Mouse (Mus musculus) 3134 (cell line): ENCODE data around the gene Pnma3.
"Not testable (repeated sequence)": the region's sequence is repeated elsewhere in the genome, so short reads cannot be mapped to it uniquely, and the experiment has no call there.

Experiments used
- DNase-seq: peaks from one replicate; pipeline ENCODE4 v3.0.0-alpha.2; 2011; ENCODE audit warnings: low spot score; ENCODE audit not compliant: insufficient read length; ENCODE audit errors: extremely low read depth

Gene Pnma3

GRCm38 (mm10) chrX:73064415-73064793 is at the start of gene Pnma3:
TSS of gene Pnma3 (plus strand) at chrX:73064787.
- no peak for DNase-seq

DNA sequence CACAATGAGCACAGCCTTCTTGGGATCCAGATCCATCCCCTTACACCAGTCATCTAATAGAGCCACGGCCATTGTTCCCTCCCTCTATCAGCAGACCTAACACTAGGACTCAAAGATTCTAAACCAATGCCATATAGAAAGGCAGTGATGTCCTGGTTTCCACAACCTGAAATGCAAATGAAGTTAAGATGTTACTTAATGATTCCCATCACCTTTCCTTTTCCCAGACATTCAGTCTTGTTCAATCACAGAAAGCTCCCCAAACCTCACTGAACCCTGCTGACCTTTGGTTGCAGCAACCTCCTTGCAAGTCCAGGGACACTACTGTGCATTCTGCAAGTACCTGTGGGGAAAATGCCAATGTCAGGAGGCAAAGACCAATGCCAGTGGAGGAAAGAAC is 27.6 kb upstream of the Pnma3 start, which contains the start of gene Pnma5:
Gene Pnma5 (minus strand): TSS at position 101 of the 400 bp plus-strand sequence.
- no peak for DNase-seq

GRCm38 (mm10) chrX:73038831-73039230 is 25.8 kb upstream of the Pnma3 start:
- DNase-seq: no peak

GRCm38 (mm10) chrX:73039666-73040065 is 24.9 kb upstream of the Pnma3 start:
- peak; percentile 41 for DNase-seq

- peak; percentile 76 for DNase-seq
Measured at GRCm38 (mm10) chrX:73053860-73054563, 10.6 kb upstream of the Pnma3 start.

GRCm38 (mm10) chrX:73061528-73061927 is 3.1 kb upstream of the Pnma3 start:
- DNase-seq: no peak

GRCm38 (mm10) chrX:73062323-73062722 is 2.3 kb upstream of the Pnma3 start:
- DNase-seq: no peak

- DNase-seq: no peak
Measured at GRCm38 (mm10) chrX:73063512-73064414, 824 bp upstream of the Pnma3 start.

GRCm38 (mm10) chrX:73066765-73067312 is 2.3 kb downstream of the Pnma3 start:
- DNase-seq: not testable (repeated sequence)

DNA sequence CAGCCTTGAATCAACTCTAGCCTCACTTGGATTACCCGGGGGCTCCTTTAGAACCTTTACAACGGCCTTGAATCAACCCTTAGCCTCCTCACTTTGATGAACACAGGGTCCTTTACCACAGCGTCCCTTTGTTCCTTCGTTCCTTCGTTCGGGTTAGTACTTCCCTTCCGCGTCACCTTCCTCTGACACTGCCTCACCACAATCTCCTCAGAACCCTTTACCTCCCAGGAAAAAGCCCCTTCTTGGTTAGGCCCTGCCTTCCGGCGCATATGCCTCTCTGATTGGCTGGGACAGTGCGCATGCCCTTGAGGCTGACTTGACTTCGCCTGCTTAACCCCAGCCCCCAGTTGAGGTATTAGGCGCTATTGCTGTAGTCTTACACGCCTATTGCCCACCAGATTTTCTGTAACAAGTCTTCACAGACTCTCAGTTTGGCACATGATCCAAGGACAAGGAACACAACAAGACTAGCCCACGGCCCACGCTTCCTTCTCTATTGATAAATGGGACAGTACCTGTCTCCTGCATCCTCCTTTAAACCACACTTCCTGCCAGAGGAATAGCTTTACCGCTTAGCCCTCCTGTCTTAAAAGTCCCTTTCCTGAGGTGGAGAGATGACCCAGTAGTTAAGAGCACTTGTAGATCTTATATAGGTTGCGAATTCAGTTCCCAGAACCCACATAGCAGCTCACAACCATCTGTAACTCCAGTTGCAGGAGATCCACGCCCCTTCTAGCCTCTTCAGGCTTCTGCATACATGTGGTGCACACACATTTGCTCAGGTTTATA is 17.9 kb downstream of the Pnma3 start, which contains the start of gene Xlr4a:
Gene Xlr4a (minus strand): TSS at position 212 of the 789 bp plus-strand sequence.
- DNase-seq: not testable (repeated sequence)

GRCm38 (mm10) chrX:73096941-73097508 is 32.4 kb downstream of the Pnma3 start, which contains the start of gene Xlr3a:
TSS of gene Xlr3a (minus strand) at chrX:73097095.
- DNase-seq: peak; percentile 41

GRCm38 (mm10) chrX:73116747-73117146 is 52.2 kb downstream of the Pnma3 start, which contains the start of gene Gm14685:
TSS of gene Gm14685 (plus strand) at chrX:73117047.
- not testable (repeated sequence) for DNase-seq
